Mouse (Mus musculus) stomach, postnatal 0 days (tissue): ENCODE data around the gene Gm1673.

Experiments
- CTCF ChIP-seq: IDR thresholded peaks from 2 replicates; pipeline ENCODE4 v1.5.1; 2016; ENCODE audit warnings: antibody characterized with exemption, low read depth, mild to moderate bottlenecking, moderate library complexity
- EP300 ChIP-seq: optimal IDR thresholded peaks from 2 replicates; pipeline ENCODE3; 2016; ENCODE audit warnings: antibody characterized with exemption

DNA sequence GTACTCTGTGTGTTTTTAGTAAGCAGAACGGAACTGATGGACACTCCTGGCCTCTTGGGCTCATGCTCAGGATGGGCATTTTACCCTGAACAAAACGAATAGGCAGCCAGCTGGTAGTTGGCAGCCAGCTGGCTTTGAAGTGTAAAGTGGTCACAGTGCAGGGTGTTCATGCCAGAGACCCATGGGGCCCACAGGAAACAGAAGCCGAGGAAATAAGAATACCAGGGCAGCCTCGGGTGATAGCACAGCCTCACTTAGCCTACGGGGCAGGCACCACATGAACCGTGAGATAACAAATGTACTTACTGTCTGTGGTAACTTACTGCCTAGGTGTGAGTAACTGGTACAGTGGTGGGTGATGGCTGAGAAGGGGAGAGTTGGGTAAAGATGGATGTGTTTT, 47.8 kb downstream of the Gm1673 start:
- TF ChIP-seq CTCF (no peak), EP300 (no peak)
